Mouse (Mus musculus): ENCODE data around the gene Znfx1. TPM values are rescaled to one million over a fixed set of nuclear protein-coding genes. Genes with fewer than 3 reads are reported as not detected.

Gene Znfx1
- 10 to 100 TPM; 56.3 to 72.9 TPM for total RNA-seq (2021)
- long read RNA-seq, experiment 1, full-length matches to known transcripts, result 4 of 13 reads
- long read RNA-seq, experiment 1, partial matches to known transcripts, result 8 of 13 reads
- long read RNA-seq, experiment 1, other reads (novel, unspliced or antisense), result 1 of 13 reads
- long read RNA-seq, experiment 2, full-length matches to known transcripts, result 4 of 23 reads
- long read RNA-seq, experiment 2, partial matches to known transcripts, result 17 of 23 reads
- long read RNA-seq, experiment 2, other reads (novel, unspliced or antisense), result 2 of 23 reads

- DNase-seq (ENCODE audit: low spot score in 2 of 2), result peak; percentile 97
Measured at GRCm38 (mm10) chr2:167062965-167063880, at the start of gene Znfx1. TSS of gene Znfx1 (minus strand) at chr2:167063015.

- no peak for DNase-seq (ENCODE audit: low spot score in 2 of 2)
Measured at GRCm38 (mm10) chr2:167112259-167112658, 49.4 kb upstream of the Znfx1 start.

GRCm38 (mm10) chr2:167109506-167109905 is 46.7 kb upstream of the Znfx1 start:
- no peak for DNase-seq (ENCODE audit: low spot score in 2 of 2)

GRCm38 (mm10) chr2:167103546-167103945 is 40.7 kb upstream of the Znfx1 start:
- no peak for DNase-seq (ENCODE audit: low spot score in 2 of 2)

- peak in 1 of 2 experiments; percentile 44 for DNase-seq (ENCODE audit: low spot score in 2 of 2)
Measured at GRCm38 (mm10) chr2:167101743-167102441, 39.1 kb upstream of the Znfx1 start.

GRCm38 (mm10) chr2:167094688-167095087 is 31.9 kb upstream of the Znfx1 start:
- no peak for DNase-seq (ENCODE audit: low spot score in 2 of 2)

GRCm38 (mm10) chr2:167093171-167093900 is 30.5 kb upstream of the Znfx1 start:
- DNase-seq (ENCODE audit: low spot score in 2 of 2), result no peak

GRCm38 (mm10) chr2:167090271-167090670 is 27.5 kb upstream of the Znfx1 start:
- DNase-seq (ENCODE audit: low spot score in 2 of 2), result no peak

GRCm38 (mm10) chr2:167086836-167087235 is 24.0 kb upstream of the Znfx1 start:
- DNase-seq (ENCODE audit: low spot score in 2 of 2), result no peak

GRCm38 (mm10) chr2:167086092-167086491 is 23.3 kb upstream of the Znfx1 start:
- DNase-seq (ENCODE audit: low spot score in 2 of 2), result no peak

- no peak for DNase-seq (ENCODE audit: low spot score in 2 of 2)
Measured at GRCm38 (mm10) chr2:167081639-167082038, 18.8 kb upstream of the Znfx1 start.

GRCm38 (mm10) chr2:167081135-167081534 is 18.3 kb upstream of the Znfx1 start:
- DNase-seq (ENCODE audit: low spot score in 2 of 2), result no peak

GRCm38 (mm10) chr2:167080387-167080786 is 17.6 kb upstream of the Znfx1 start:
- no peak for DNase-seq (ENCODE audit: low spot score in 2 of 2)

GRCm38 (mm10) chr2:167079535-167080257 is 16.9 kb upstream of the Znfx1 start:
- no peak for DNase-seq (ENCODE audit: low spot score in 2 of 2)

- no peak for DNase-seq (ENCODE audit: low spot score in 2 of 2)
Measured at GRCm38 (mm10) chr2:167078931-167079495, 16.2 kb upstream of the Znfx1 start.

GRCm38 (mm10) chr2:167078486-167078885 is 15.7 kb upstream of the Znfx1 start:
- no peak for DNase-seq (ENCODE audit: low spot score in 2 of 2)

- no peak for DNase-seq (ENCODE audit: low spot score in 2 of 2)
Measured at GRCm38 (mm10) chr2:167077199-167077962, 14.6 kb upstream of the Znfx1 start.

GRCm38 (mm10) chr2:167076759-167077158 is 13.9 kb upstream of the Znfx1 start:
- DNase-seq (ENCODE audit: low spot score in 2 of 2), result no peak

- DNase-seq (ENCODE audit: low spot score in 2 of 2), result no peak
Measured at GRCm38 (mm10) chr2:167076352-167076751, 13.5 kb upstream of the Znfx1 start.

All from adrenal gland, adult 18-20 months (tissue).